Mouse (Mus musculus) neutrophil, adult 5-6 weeks (primary cell): ENCODE results near the gene Jmjd6. TPM values are rescaled to one million over a fixed set of nuclear protein-coding genes. Genes with fewer than 3 reads are reported as not detected.
"Not testable (repeated sequence)": the region's sequence is repeated elsewhere in the genome, so short reads cannot be mapped to it uniquely, and the experiment has no call there.

Experiments used
- ATAC-seq: fragments of 151-379, 151-347 bp; 2 replicates; pipeline ENCODE4 v1.8.0; 2017; ENCODE audit warnings: mild to moderate bottlenecking, moderate TSS enrichment; ENCODE audit not compliant: insufficient number of reproducible peaks, poor library complexity, low FRiP score, severe bottlenecking; ENCODE audit errors: extremely low read depth
- total RNA-seq: library from RNA; stranded (forward); fragments of 200-1000 nt; gene quantifications from 2 replicates; pipeline ENCODE4 v1.2.3, GENCODE M21; 2017

The Jmjd6 gene
- total RNA-seq, 1 experiment from 2014 or later, result 70.1 TPM

- ATAC-seq, result no peak
Measured at GRCm38 (mm10) chr11:116832172-116832685, 11.0 kb downstream of the Jmjd6 start.

GRCm38 (mm10) chr11:116827534-116828165, 15.6 kb downstream of the Jmjd6 start, which contains the start of gene Mxra7:
TSS of gene Mxra7 (minus strand) at chr11:116828046.
- 0 out of 2 replicates have a peak, but pooled peaks have one; percentile 23 for ATAC-seq

GRCm38 (mm10) chr11:116826550-116827504, 16.4 kb downstream of the Jmjd6 start:
- ATAC-seq, result no peak

- no peak for ATAC-seq
Measured at GRCm38 (mm10) chr11:116825230-116825629, 18.0 kb downstream of the Jmjd6 start.

GRCm38 (mm10) chr11:116823885-116824284, 19.4 kb downstream of the Jmjd6 start:
- not testable (repeated sequence) for ATAC-seq

GRCm38 (mm10) chr11:116823255-116823654, 20.0 kb downstream of the Jmjd6 start:
- no peak for ATAC-seq

- no peak for ATAC-seq
Measured at GRCm38 (mm10) chr11:116822626-116823025, 20.6 kb downstream of the Jmjd6 start.

GRCm38 (mm10) chr11:116822215-116822614, 21.0 kb downstream of the Jmjd6 start:
- no peak for ATAC-seq

- ATAC-seq, result no peak
Measured at GRCm38 (mm10) chr11:116821057-116821940, 21.9 kb downstream of the Jmjd6 start.

GRCm38 (mm10) chr11:116819932-116820593, 23.2 kb downstream of the Jmjd6 start:
- no peak for ATAC-seq

- ATAC-seq, result no peak
Measured at GRCm38 (mm10) chr11:116818722-116819121, 24.5 kb downstream of the Jmjd6 start.

GRCm38 (mm10) chr11:116817567-116817966, 25.7 kb downstream of the Jmjd6 start:
- ATAC-seq, result no peak

- no peak for ATAC-seq
Measured at GRCm38 (mm10) chr11:116816769-116817168, 26.5 kb downstream of the Jmjd6 start.

- ATAC-seq, result no peak
Measured at GRCm38 (mm10) chr11:116814884-116815415, 28.3 kb downstream of the Jmjd6 start.

GRCm38 (mm10) chr11:116814076-116814883, 29.0 kb downstream of the Jmjd6 start:
- no peak for ATAC-seq

- no peak for ATAC-seq
Measured at GRCm38 (mm10) chr11:116813610-116814009, 29.6 kb downstream of the Jmjd6 start.

- ATAC-seq, result no peak
Measured at GRCm38 (mm10) chr11:116812793-116813529, 30.3 kb downstream of the Jmjd6 start.
